Mouse (Mus musculus): ENCODE measurements around the gene Trpd52l3. TPM values are rescaled to one million over a fixed set of nuclear protein-coding genes. Genes with fewer than 3 reads are reported as not detected.

Gene Trpd52l3
- polyA plus RNA-seq (2015; fragmentation: Nextera tagmentation; extraction: Ambion mirVana): not detected in 2 replicates

GRCm38 (mm10) chr19:30003621-30004020, at the start of gene Trpd52l3:
Gene Trpd52l3 (plus strand): TSS chr19:30003790.
- no peak within 1 kb of the TSS for H3K4me2 ChIP-seq
- peaks cover 6% of the 10 kb centered on the region; the same call in 1 of the 2 replicates for H3K4me1 ChIP-seq
- no peak for ATAC-seq (ENCODE audit: extremely low read depth, insufficient number of reproducible peaks, low FRiP score, low TSS enrichment)
- H3K9me3 ChIP-seq: no peaks in the 10 kb centered on the region
- 80% methylated on average over 9 of the region's 9 CpGs for WGBS
- H3K36me3 ChIP-seq: no peaks in the 10 kb centered on the region
- no peaks in the 10 kb centered on the region for H3K27me3 ChIP-seq (replicated peaks)
- H3K4me3 ChIP-seq: no peak within 1 kb of the TSS
- no peak within 1 kb of the TSS for H3K27ac ChIP-seq (replicated peaks)
- H3K9ac ChIP-seq: no peak within 1 kb of the TSS

DNA sequence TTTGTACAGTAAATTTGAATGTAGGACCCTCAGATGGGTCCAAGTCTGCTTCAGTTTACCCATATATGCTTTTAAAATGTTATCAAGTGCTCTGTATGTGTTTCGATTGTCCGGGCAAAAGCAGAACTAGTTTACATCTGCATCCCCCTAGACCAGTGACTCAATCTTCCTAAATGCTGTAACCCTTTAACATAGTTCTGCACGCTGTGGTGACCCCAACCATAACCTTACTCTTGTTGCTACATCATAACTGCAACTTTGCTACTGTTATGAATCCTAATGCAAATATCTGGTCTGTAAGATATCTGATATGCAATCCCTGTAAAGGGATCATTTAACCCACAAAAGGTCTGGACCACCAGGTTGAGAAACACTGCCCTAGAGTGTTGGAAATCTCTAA, 49.8 kb upstream of the Trpd52l3 start:
- no peak overlapping the region for H3K9ac ChIP-seq
- no peaks in the 10 kb centered on the region for H3K27me3 ChIP-seq (replicated peaks)
- 76% methylated on average over 3 of the region's 3 CpGs for WGBS
- no peak for ATAC-seq (ENCODE audit: extremely low read depth, insufficient number of reproducible peaks, low FRiP score, low TSS enrichment)
- H3K4me1 ChIP-seq: no peaks in the 10 kb centered on the region; the same call in 1 of the 2 replicates
- H3K27ac ChIP-seq (replicated peaks): no peak overlapping the region
- no peaks in the 10 kb centered on the region for H3K36me3 ChIP-seq
- no peak overlapping the region for H3K4me2 ChIP-seq
- H3K4me3 ChIP-seq: no peak overlapping the region
- no peaks in the 10 kb centered on the region for H3K9me3 ChIP-seq

- ATAC-seq (ENCODE audit: extremely low read depth, insufficient number of reproducible peaks, low FRiP score, low TSS enrichment): no peak
- 63% methylated on average over 2 of the region's 2 CpGs for WGBS
- Histone ChIP-seq H3K4me2 (no peak overlapping the region), H3K27me3 (replicated peaks) (no peaks in the 10 kb centered on the region), H3K9me3 (no peaks in the 10 kb centered on the region), H3K36me3 (no peaks in the 10 kb centered on the region), H3K27ac (replicated peaks) (no peak overlapping the region), H3K9ac (no peak overlapping the region), H3K4me3 (no peak overlapping the region), H3K4me1 (no peaks in the 10 kb centered on the region)
Observed at GRCm38 (mm10) chr19:29955454-29955853, 48.1 kb upstream of the Trpd52l3 start.

GRCm38 (mm10) chr19:29960906-29961305, 42.7 kb upstream of the Trpd52l3 start:
- WGBS: 63% methylated on average over 4 of the region's 4 CpGs
- Histone ChIP-seq H3K27ac (replicated peaks) (no peak overlapping the region), H3K36me3 (no peaks in the 10 kb centered on the region), H3K9me3 (no peaks in the 10 kb centered on the region), H3K9ac (no peak overlapping the region), H3K4me2 (no peak overlapping the region), H3K27me3 (replicated peaks) (no peaks in the 10 kb centered on the region), H3K4me1 (0 out of 2 replicates have a peak, but pooled peaks cover 4% of the 10 kb centered on the region), H3K4me3 (no peak overlapping the region)
- no peak for ATAC-seq (ENCODE audit: extremely low read depth, insufficient number of reproducible peaks, low FRiP score, low TSS enrichment)

GRCm38 (mm10) chr19:29961842-29962241, 41.7 kb upstream of the Trpd52l3 start:
- 57% methylated on average over 6 of the region's 6 CpGs for WGBS
- Histone ChIP-seq H3K4me1 (0 out of 2 replicates have a peak, but pooled peaks cover 4% of the 10 kb centered on the region), H3K27me3 (replicated peaks) (no peaks in the 10 kb centered on the region), H3K4me2 (no peak overlapping the region), H3K27ac (replicated peaks) (no peak overlapping the region), H3K36me3 (no peaks in the 10 kb centered on the region), H3K9me3 (0 out of 2 replicates have a peak, but pooled peaks cover 4% of the 10 kb centered on the region), H3K4me3 (no peak overlapping the region), H3K9ac (no peak overlapping the region)
- ATAC-seq (ENCODE audit: extremely low read depth, insufficient number of reproducible peaks, low FRiP score, low TSS enrichment): no peak

DNA sequence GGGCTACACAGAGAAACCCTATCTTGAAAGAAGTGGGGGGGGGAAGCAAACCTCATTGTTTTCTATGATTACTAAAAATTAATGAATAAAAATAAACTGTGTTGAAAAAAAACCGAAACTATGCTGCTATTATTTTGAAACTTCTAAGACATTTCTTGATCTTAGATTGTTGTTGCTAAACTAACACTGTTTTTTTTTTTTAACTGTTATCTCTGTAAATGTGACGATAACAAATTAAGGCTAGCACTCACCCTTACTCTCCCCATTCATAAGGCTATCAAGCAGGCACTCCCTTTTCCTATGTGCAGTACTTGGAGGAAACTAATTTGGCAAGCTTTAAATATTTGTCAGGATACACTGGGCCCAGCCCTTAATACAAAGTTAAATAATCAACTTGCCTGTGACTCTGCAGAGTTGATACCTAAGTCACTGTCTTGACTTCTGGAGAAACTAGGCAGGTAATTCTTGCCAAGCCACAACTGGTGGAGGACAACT, 39.9 kb upstream of the Trpd52l3 start:
- WGBS: 52% methylated on average over 2 of the region's 2 CpGs
- no peak for ATAC-seq (ENCODE audit: extremely low read depth, insufficient number of reproducible peaks, low FRiP score, low TSS enrichment)
- Histone ChIP-seq H3K9me3 (0 out of 2 replicates have a peak, but pooled peaks cover 4% of the 10 kb centered on the region), H3K27me3 (replicated peaks) (no peaks in the 10 kb centered on the region), H3K9ac (no peak overlapping the region), H3K4me1 (0 out of 2 replicates have a peak, but pooled peaks cover 4% of the 10 kb centered on the region), H3K27ac (replicated peaks) (no peak overlapping the region), H3K4me3 (no peak overlapping the region), H3K36me3 (no peaks in the 10 kb centered on the region), H3K4me2 (no peak overlapping the region)

GRCm38 (mm10) chr19:29967960-29968359, 35.6 kb upstream of the Trpd52l3 start:
- Histone ChIP-seq H3K4me3 (no peak overlapping the region), H3K9me3 (0 out of 2 replicates have a peak, but pooled peaks cover 4% of the 10 kb centered on the region), H3K9ac (no peak overlapping the region), H3K36me3 (no peaks in the 10 kb centered on the region), H3K27ac (replicated peaks) (no peak overlapping the region), H3K4me2 (no peak overlapping the region), H3K27me3 (replicated peaks) (no peaks in the 10 kb centered on the region), H3K4me1 (0 out of 2 replicates have a peak, but pooled peaks cover 4% of the 10 kb centered on the region)
- 74% methylated on average over 3 of the region's 3 CpGs for WGBS
- no peak for ATAC-seq (ENCODE audit: extremely low read depth, insufficient number of reproducible peaks, low FRiP score, low TSS enrichment)

DNA sequence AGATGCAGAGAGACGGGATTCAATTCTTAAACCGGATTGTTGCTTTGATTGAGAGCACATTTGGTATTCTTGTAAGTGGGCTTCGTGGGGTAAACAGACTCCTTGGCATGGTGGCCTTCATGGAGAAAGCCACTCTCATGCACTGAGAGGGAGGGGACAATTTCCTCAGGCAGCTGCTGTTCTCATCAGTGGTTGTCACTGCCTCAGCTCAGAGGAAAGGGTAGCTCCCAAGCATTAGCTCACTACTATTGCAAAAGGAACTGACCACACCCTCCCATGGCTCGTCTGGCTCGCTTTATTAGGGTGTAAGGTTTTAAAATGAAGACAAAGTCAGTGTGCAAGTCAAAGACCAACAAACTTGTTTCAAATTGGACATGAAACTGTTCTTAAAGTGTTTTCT, 30.2 kb upstream of the Trpd52l3 start:
- no peak overlapping the region for H3K4me3 ChIP-seq
- no peaks in the 10 kb centered on the region for H3K27me3 ChIP-seq (replicated peaks)
- H3K36me3 ChIP-seq: no peaks in the 10 kb centered on the region
- no peaks in the 10 kb centered on the region for H3K4me1 ChIP-seq
- H3K27ac ChIP-seq (replicated peaks): no peak overlapping the region
- H3K9ac ChIP-seq: no peak overlapping the region
- no peak overlapping the region for H3K4me2 ChIP-seq
- 63% methylated on average over 5 of the region's 5 CpGs for WGBS
- H3K9me3 ChIP-seq: 0 out of 2 replicates have a peak, but pooled peaks cover 3% of the 10 kb centered on the region
- no peak for ATAC-seq (ENCODE audit: extremely low read depth, insufficient number of reproducible peaks, low FRiP score, low TSS enrichment)

GRCm38 (mm10) chr19:29978847-29979246, 24.7 kb upstream of the Trpd52l3 start:
- WGBS: 61% methylated on average over 2 of the region's 2 CpGs
- ATAC-seq (ENCODE audit: extremely low read depth, insufficient number of reproducible peaks, low FRiP score, low TSS enrichment): no peak
- Histone ChIP-seq H3K4me1 (no peaks in the 10 kb centered on the region), H3K4me2 (no peak overlapping the region), H3K9me3 (0 out of 2 replicates have a peak, but pooled peaks cover 3% of the 10 kb centered on the region), H3K4me3 (no peak overlapping the region), H3K27me3 (replicated peaks) (no peaks in the 10 kb centered on the region), H3K27ac (replicated peaks) (no peak overlapping the region), H3K36me3 (no peaks in the 10 kb centered on the region), H3K9ac (no peak overlapping the region)

GRCm38 (mm10) chr19:29979452-29980089, 24.0 kb upstream of the Trpd52l3 start:
- Histone ChIP-seq H3K27ac (replicated peaks) (no peak overlapping the region), H3K4me1 (no peaks in the 10 kb centered on the region), H3K4me2 (no peak overlapping the region), H3K4me3 (no peak overlapping the region), H3K9ac (no peak overlapping the region), H3K9me3 (0 out of 2 replicates have a peak, but pooled peaks cover 3% of the 10 kb centered on the region), H3K36me3 (no peaks in the 10 kb centered on the region), H3K27me3 (replicated peaks) (no peaks in the 10 kb centered on the region)
- no peak for ATAC-seq (ENCODE audit: extremely low read depth, insufficient number of reproducible peaks, low FRiP score, low TSS enrichment)
- 69% methylated on average over 8 of the region's 8 CpGs for WGBS

DNA sequence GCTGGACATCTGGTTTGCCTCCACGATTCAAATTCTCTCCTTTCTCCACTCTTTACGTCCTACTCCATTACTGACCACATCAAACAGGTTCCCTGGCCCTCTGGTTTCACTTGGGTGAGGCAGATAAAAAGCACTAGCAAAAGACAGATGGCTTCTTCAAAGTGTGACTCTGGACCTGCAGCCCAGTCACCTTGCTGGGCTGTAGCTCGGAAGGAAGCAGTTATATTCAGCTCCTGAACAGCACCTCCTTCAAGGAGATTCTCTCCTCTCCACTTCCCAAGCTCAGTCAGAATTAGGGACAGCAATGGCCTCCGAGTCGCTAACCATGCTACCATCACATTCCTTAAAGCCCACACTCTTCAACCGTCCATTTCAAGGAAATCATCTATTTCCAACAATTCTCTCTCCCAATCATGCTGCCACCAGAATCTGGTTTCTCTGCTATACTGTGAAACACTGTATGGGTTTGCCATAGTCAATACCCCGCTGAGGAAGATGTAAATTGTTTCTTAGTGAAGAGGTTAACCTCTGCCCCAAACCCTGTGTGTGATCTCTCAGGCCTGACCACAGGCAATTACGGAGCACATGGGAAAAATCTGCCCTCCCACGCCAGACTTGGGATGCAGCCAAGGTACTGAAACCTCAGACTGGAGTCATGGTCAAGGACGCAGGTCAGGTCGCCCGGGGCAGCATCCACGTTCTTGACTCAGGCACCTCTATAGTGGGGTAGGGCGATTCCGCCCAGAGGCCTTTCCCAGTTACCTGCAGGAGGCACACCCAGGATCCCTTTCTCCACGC, 19.2 kb upstream of the Trpd52l3 start:
- Histone ChIP-seq H3K4me1 (peaks cover 7% of the 10 kb centered on the region; the same call in 1 of the 2 replicates), H3K27me3 (replicated peaks) (no peaks in the 10 kb centered on the region), H3K27ac (replicated peaks) (no peak overlapping the region), H3K4me2 (no peak overlapping the region), H3K9ac (no peak overlapping the region), H3K9me3 (no peaks in the 10 kb centered on the region), H3K36me3 (no peaks in the 10 kb centered on the region), H3K4me3 (no peak overlapping the region)
- WGBS: 69% methylated on average over 16 of the region's 16 CpGs
- ATAC-seq (ENCODE audit: extremely low read depth, insufficient number of reproducible peaks, low FRiP score, low TSS enrichment): no peak

Data from heart, embryonic 13.5 days (tissue).